ENCODE assay signal across 10 mouse cellular contexts in the genomic region with DNA sequence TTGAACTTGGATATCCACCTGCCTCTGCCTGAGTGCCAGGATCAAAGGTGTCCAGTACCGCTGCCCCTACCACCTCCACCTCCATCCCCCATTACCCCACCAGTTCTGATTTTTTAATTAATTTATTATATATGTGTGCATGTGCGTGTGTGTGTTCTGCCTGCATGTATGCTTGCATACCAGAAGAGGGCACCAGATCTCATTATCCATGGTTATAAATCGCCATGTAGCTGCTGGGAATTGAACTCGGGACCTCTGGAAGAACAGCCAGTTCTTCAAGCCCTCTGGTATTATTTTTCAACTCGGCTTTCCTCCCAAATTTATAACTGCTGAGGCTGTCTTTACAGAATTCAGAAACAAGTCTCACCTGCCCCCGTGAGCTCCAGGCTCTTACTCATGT. TPM values are rescaled to one million over a fixed set of nuclear protein-coding genes. Genes with fewer than 3 reads are reported as not detected.
DNase-seq lines count a peak whose midpoint lies in the region; ATAC-seq and TF ChIP-seq lines count a peak whose summit lies in the region.
"Had no signal": no experiment of that assay in that cellular context is flagged by ENCODE, and none has a peak within 500 bp of the region (broad histone marks: within the 10 kb centered on the region; RNA-seq: fewer than 3 reads in every experiment).

No protein-coding gene starts in this region.

- peaks cover 42% of the 10 kb centered on the region for H3K36me3 ChIP-seq in intestine, embryonic 14.5 days (ENCODE audit: control insufficient read depth, insufficient read depth, low read length)
- H3K36me3 ChIP-seq in neural tube, embryonic 12.5 days, result peaks cover 40% of the 10 kb centered on the region

- 94% methylated on average over 6 of the region's 6 CpGs for WGBS in intestine, embryonic 14.5 days
- 94% methylated on average over 6 of the region's 6 CpGs for WGBS in neural tube, embryonic 12.5 days

- H3K9me3 ChIP-seq in intestine, embryonic 14.5 days (ENCODE audit: control insufficient read depth, low read length), result no peaks in the 10 kb centered on the region
- no peaks in the 10 kb centered on the region for H3K9me3 ChIP-seq in neural tube, embryonic 12.5 days

- TF ChIP-seq CTCF in left cerebral cortex, adult 2 months (IDR thresholded peaks at IDR 0.05), result peak; percentile 4; the same call in 1 of the 2 replicates

- no peak for DNase-seq in left cerebral cortex, adult 2 months (ENCODE audit: extremely low spot score in 1 of 2, low spot score in 2 of 2)
- DNase-seq in left cerebral cortex, adult 9 months (ENCODE audit: low spot score in 2 of 2), result no peak
- peak; percentile 22 for DNase-seq in c-Kit-positive CD71-positive TER-119-positive erythroid progenitor cells, embryonic 14.5 days (ENCODE audit: low spot score)
- DNase-seq in intestine, embryonic 14.5 days (ENCODE audit: low spot score), result no peak
- no peak for DNase-seq in cerebellum, adult 9-11 months
- no peak for DNase-seq in adrenal gland, postnatal 25 days
- DNase-seq: embryo, embryonic 11 days; thymus, postnatal 25 days had no signal

- H3K27ac ChIP-seq in left cerebral cortex, adult 2 months, result no peak overlapping the region
- H3K27ac ChIP-seq in intestine, embryonic 14.5 days (ENCODE audit: low read depth), result no peak overlapping the region
- H3K27ac ChIP-seq in neural tube, embryonic 12.5 days, result no peak overlapping the region

- H3K4me3 ChIP-seq in left cerebral cortex, adult 2 months, result no peak overlapping the region
- peak overlapping the region; percentile 82; the same call in 1 of the 2 replicates for H3K4me3 ChIP-seq in intestine, embryonic 14.5 days (ENCODE audit: low read depth, low read length)
- H3K4me3 ChIP-seq in neural tube, embryonic 12.5 days, result peak overlapping the region; percentile 77; the same call in 1 of the 2 replicates

- ATAC-seq in intestine, embryonic 14.5 days (replicated peaks; ENCODE audit: low FRiP score, low TSS enrichment, low read depth), result no peak
- no peak for ATAC-seq in neural tube, embryonic 12.5 days (ENCODE audit: low FRiP score, low read depth)
- ATAC-seq in activated CD4-positive, CD25-positive, alpha-beta regulatory T cell, adult 4 months, result no peak

- H3K9ac ChIP-seq in intestine, embryonic 14.5 days (ENCODE audit: low read length), result no peak overlapping the region
- H3K9ac ChIP-seq in neural tube, embryonic 12.5 days, result no peak overlapping the region

- peak overlapping the region; percentile 85 for H3K4me2 ChIP-seq in intestine, embryonic 14.5 days (ENCODE audit: low read length)
- peak overlapping the region; percentile 84 for H3K4me2 ChIP-seq in neural tube, embryonic 12.5 days (replicated peaks)

- no peaks in the 10 kb centered on the region for H3K27me3 ChIP-seq in intestine, embryonic 14.5 days (replicated peaks; ENCODE audit: control insufficient read depth, insufficient read depth, low read length)
- no peaks in the 10 kb centered on the region for H3K27me3 ChIP-seq in neural tube, embryonic 12.5 days (replicated peaks)

- no peaks in the 10 kb centered on the region; the same call in 1 of the 2 replicates for H3K4me1 ChIP-seq in intestine, embryonic 14.5 days (replicated peaks; ENCODE audit: control insufficient read depth, insufficient read depth, low read length)
- H3K4me1 ChIP-seq in neural tube, embryonic 12.5 days, result no peaks in the 10 kb centered on the region

- intact Hi-C loops in left cerebral cortex, adult 2 months (cut with DNase I), result loop anchor here (5.0 kb wide), 1 partner anchor 151 kb away; no protein-coding TSS in a partner anchor

RNA-seq across cellular contexts. Expression of a gene that starts 8.8 kb away (rescaled TPM):
- total RNA-seq in left cerebral cortex, adult 2 months (2021), result 10 to 100 TPM; 26.4 to 27.7 TPM
- 49.1 and 53.1 TPM in 2 replicates for polyA plus RNA-seq in intestine, embryonic 14.5 days (2014; fragmentation: Nextera tagmentation; extraction: Ambion mirVana)
- polyA plus RNA-seq in neural tube, embryonic 12.5 days (2016; fragmentation: Nextera tagmentation; extraction: Ambion mirVana), result 36.4 and 38.4 TPM in 2 replicates
- polyA plus RNA-seq in activated CD4-positive, CD25-positive, alpha-beta regulatory T cell, adult 4 months (2017; shearing (Covaris generic)), result 10 to 100 TPM; 14.4 to 16.2 TPM
- 16.1 and 27.8 TPM in 2 replicates for total RNA-seq in adrenal gland, postnatal 25 days (2021)

RNA-seq across cellular contexts. Expression of a gene that starts 9.0 kb away (rescaled TPM):
- 100 to 1,000 TPM; 222 to 229 TPM for total RNA-seq in left cerebral cortex, adult 2 months (2021)
- polyA plus RNA-seq in intestine, embryonic 14.5 days (2014; fragmentation: Nextera tagmentation; extraction: Ambion mirVana), result 386 and 427 TPM in 2 replicates
- 314 and 332 TPM in 2 replicates for polyA plus RNA-seq in neural tube, embryonic 12.5 days (2016; fragmentation: Nextera tagmentation; extraction: Ambion mirVana)
- 100 to 1,000 TPM; 248 to 290 TPM for polyA plus RNA-seq in activated CD4-positive, CD25-positive, alpha-beta regulatory T cell, adult 4 months (2017; shearing (Covaris generic))
- total RNA-seq in adrenal gland, postnatal 25 days (2021), result 379 and 390 TPM in 2 replicates

RNA-seq across cellular contexts. Expression of a gene that starts 53.6 kb away (rescaled TPM):
- 10 to 100 TPM; 14.3 to 16.2 TPM for total RNA-seq in left cerebral cortex, adult 2 months (2021)
- 39.4 and 43.5 TPM in 2 replicates for polyA plus RNA-seq in intestine, embryonic 14.5 days (2014; fragmentation: Nextera tagmentation; extraction: Ambion mirVana)
- 42.3 and 45.2 TPM in 2 replicates for polyA plus RNA-seq in neural tube, embryonic 12.5 days (2016; fragmentation: Nextera tagmentation; extraction: Ambion mirVana)
- 10 to 100 TPM; 42.0 to 44.1 TPM for polyA plus RNA-seq in activated CD4-positive, CD25-positive, alpha-beta regulatory T cell, adult 4 months (2017; shearing (Covaris generic))
- 23.9 and 25.0 TPM in 2 replicates for total RNA-seq in adrenal gland, postnatal 25 days (2021)
